Mouse (Mus musculus): ENCODE data around the gene Ttc7. TPM values are rescaled to one million over a fixed set of nuclear protein-coding genes. Genes with fewer than 3 reads are reported as not detected.
A peak's percentile ranks its signal among the peaks of the same experiment; 100 is the strongest.

The Ttc7 gene
- polyA plus RNA-seq, 1 experiment from 2014 or later: 4.2 TPM

DNA sequence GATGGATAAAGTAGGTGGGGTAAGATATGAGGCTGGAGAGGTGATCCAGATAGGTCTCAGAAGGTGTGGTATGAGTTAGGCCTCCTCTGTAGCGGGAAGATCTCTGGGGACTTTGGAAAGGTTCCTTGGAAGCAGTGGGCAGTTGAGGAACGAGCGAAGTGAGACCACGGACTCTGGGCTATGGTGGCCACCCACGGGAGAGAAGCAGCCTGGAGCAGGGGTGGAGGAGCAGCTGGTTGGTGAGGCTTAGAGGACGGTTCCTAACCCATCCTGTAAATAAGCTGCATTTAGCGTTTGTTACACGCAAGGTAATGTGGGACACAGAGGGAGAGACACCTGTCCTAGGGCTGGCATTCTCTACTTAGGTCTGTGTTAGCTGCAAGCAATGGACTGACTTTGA lies 22.4 kb downstream of the Ttc7 start:
- no peaks in the 10 kb centered on the region for H3K9me3 ChIP-seq (replicated peaks; ENCODE audit: control insufficient read depth, low read length, poor library complexity, severe bottlenecking)
- no peak overlapping the region for H3K27ac ChIP-seq (ENCODE audit: low read length)
- no peaks in the 10 kb centered on the region for H3K4me1 ChIP-seq (ENCODE audit: control insufficient read depth, insufficient read depth, low read length)
- WGBS: 91% methylated on average over 8 of the region's 8 CpGs
- no peak for ATAC-seq
- no peaks in the 10 kb centered on the region for H3K27me3 ChIP-seq (ENCODE audit: control insufficient read depth, insufficient read depth, low read depth, low read length)
- no peak overlapping the region for H3K9ac ChIP-seq (ENCODE audit: low read depth, low read length)
- H3K36me3 ChIP-seq (ENCODE audit: control insufficient read depth, insufficient read depth, low read length): no peaks in the 10 kb centered on the region
- H3K4me3 ChIP-seq (ENCODE audit: low read depth, low read length): no peak overlapping the region
- no peak overlapping the region for H3K4me2 ChIP-seq (ENCODE audit: low read length)

DNA sequence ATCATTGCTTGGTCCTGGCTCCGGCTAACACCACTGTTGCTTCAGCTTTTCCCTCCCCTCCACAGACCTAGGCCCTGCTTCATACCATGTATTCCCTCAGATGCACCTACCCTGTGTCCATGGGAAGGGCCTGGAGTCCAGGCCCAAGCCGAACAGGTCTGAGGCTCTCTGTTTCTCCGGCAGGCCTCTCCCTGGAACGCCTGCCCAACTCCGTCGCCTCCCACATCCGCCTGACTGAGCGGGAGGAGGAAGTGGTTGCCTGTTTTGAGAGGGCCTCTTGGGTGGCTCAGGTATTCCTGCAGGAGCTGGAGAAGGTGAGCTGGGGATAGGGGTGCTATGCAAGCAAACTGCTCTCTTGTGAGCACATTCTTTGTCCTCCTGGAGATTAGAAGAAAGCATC lies 24.1 kb downstream of the Ttc7 start:
- Histone ChIP-seq H3K4me1 (ENCODE audit: control insufficient read depth, insufficient read depth, low read length) (no peaks in the 10 kb centered on the region), H3K9ac (ENCODE audit: low read depth, low read length) (no peak overlapping the region), H3K27me3 (ENCODE audit: control insufficient read depth, insufficient read depth, low read depth, low read length) (no peaks in the 10 kb centered on the region), H3K9me3 (replicated peaks; ENCODE audit: control insufficient read depth, low read length, poor library complexity, severe bottlenecking) (no peaks in the 10 kb centered on the region), H3K4me3 (ENCODE audit: low read depth, low read length) (no peak overlapping the region), H3K27ac (ENCODE audit: low read length) (no peak overlapping the region), H3K36me3 (ENCODE audit: control insufficient read depth, insufficient read depth, low read length) (no peaks in the 10 kb centered on the region), H3K4me2 (ENCODE audit: low read length) (no peak overlapping the region)
- 85% methylated on average over 8 of the region's 8 CpGs for WGBS
- no peak for ATAC-seq

DNA sequence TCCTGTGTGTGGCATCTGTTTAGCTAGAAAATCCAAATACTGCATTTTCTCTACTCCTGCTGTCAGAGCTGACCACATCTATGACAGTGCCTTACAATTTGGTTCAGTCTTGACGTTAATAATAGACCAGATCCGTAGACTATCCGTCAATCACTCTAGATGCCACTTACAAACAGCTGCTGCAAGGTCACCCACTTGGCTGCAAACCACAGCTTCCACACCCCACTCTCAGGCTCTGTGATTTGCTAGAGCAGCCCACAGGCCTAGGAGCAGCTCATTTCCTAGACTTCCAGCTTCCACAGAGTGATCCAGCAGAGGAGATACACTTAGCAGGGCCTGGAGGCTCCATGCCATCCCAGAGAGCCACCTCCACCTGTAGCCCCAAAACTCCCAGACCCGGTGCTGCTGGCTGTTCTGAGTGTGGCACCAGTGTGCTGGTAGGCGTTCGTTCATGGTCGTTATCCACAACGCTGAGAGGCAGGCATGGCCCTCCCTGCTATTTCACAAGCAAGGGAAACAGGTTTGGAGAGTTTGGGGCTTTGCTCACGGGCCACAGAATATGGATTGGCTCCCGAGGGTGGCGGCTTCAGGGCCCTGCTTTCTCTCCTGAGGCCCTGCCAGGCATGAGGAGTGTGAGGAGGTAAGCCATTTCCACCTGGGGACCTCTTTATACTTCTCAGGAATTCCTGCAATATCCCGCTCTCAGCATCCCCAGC lies 26.5 kb downstream of the Ttc7 start:
- no peak for ATAC-seq
- Histone ChIP-seq H3K4me1 (ENCODE audit: control insufficient read depth, insufficient read depth, low read length) (no peaks in the 10 kb centered on the region), H3K9me3 (replicated peaks; ENCODE audit: control insufficient read depth, low read length, poor library complexity, severe bottlenecking) (no peaks in the 10 kb centered on the region), H3K36me3 (ENCODE audit: control insufficient read depth, insufficient read depth, low read length) (no peaks in the 10 kb centered on the region), H3K27me3 (ENCODE audit: control insufficient read depth, insufficient read depth, low read depth, low read length) (no peaks in the 10 kb centered on the region), H3K27ac (ENCODE audit: low read length) (no peak overlapping the region), H3K4me2 (ENCODE audit: low read length) (no peak overlapping the region), H3K9ac (ENCODE audit: low read depth, low read length) (no peak overlapping the region), H3K4me3 (ENCODE audit: low read depth, low read length) (no peak overlapping the region)
- 83% methylated on average over 12 of the region's 12 CpGs for WGBS

DNA sequence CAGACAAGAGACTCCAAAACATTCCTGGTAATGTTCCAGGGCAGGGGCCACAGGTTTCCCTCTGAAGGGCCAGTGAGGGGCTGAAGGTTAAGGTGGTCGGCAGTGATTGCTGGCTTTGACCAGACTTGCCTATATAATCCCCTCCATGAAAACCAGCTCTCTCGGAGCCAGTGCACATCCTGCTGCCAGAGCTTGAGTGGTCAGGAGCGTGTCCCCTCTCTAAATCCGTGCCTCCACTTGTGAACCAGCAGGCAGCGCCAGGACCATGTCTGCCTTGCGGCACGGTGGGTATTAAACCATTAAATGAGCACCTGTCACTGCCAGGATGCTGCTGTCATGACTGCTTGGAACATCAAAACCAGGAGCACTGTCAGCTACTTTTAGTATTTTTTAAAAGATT lies 27.8 kb downstream of the Ttc7 start:
- Histone ChIP-seq H3K4me3 (ENCODE audit: low read depth, low read length) (no peak overlapping the region), H3K9ac (ENCODE audit: low read depth, low read length) (no peak overlapping the region), H3K27me3 (ENCODE audit: control insufficient read depth, insufficient read depth, low read depth, low read length) (no peaks in the 10 kb centered on the region), H3K36me3 (ENCODE audit: control insufficient read depth, insufficient read depth, low read length) (no peaks in the 10 kb centered on the region), H3K4me1 (ENCODE audit: control insufficient read depth, insufficient read depth, low read length) (peaks cover 2% of the 10 kb centered on the region; the same call in 1 of the 2 replicates), H3K9me3 (replicated peaks; ENCODE audit: control insufficient read depth, low read length, poor library complexity, severe bottlenecking) (no peaks in the 10 kb centered on the region), H3K27ac (ENCODE audit: low read length) (no peak overlapping the region), H3K4me2 (ENCODE audit: low read length) (no peak overlapping the region)
- ATAC-seq: no peak
- WGBS: 78% methylated on average over 7 of the region's 7 CpGs

DNA sequence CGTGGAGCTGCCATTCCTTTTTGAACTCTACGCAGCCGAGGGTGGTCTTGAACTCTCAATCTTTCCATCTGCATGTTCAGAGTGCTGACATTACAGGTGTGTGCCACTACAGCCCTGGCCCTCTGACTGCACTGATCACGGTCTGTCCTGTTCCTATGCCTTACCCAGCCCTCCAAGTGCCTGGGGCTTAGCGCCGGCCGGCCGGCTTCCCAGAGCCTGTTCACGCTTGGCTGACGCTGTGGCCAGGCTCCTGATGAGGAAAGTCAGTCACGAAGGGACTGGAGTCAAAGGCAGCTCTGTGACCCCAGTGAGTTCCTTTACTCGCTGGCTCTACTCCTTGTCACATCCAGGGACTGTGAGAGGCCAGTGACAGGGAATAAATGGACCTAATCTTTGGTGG lies 29.7 kb downstream of the Ttc7 start:
- no peak overlapping the region for H3K4me2 ChIP-seq (ENCODE audit: low read length)
- H3K4me1 ChIP-seq (ENCODE audit: control insufficient read depth, insufficient read depth, low read length): peaks cover 2% of the 10 kb centered on the region; the same call in 1 of the 2 replicates
- ATAC-seq: no peak
- WGBS: 27% methylated on average over 12 of the region's 12 CpGs
- no peak overlapping the region for H3K4me3 ChIP-seq (ENCODE audit: low read depth, low read length)
- no peaks in the 10 kb centered on the region for H3K36me3 ChIP-seq (ENCODE audit: control insufficient read depth, insufficient read depth, low read length)
- H3K9me3 ChIP-seq (replicated peaks; ENCODE audit: control insufficient read depth, low read length, poor library complexity, severe bottlenecking): no peaks in the 10 kb centered on the region
- no peak overlapping the region for H3K9ac ChIP-seq (ENCODE audit: low read depth, low read length)
- no peak overlapping the region for H3K27ac ChIP-seq (ENCODE audit: low read length)
- H3K27me3 ChIP-seq (ENCODE audit: control insufficient read depth, insufficient read depth, low read depth, low read length): no peaks in the 10 kb centered on the region

DNA sequence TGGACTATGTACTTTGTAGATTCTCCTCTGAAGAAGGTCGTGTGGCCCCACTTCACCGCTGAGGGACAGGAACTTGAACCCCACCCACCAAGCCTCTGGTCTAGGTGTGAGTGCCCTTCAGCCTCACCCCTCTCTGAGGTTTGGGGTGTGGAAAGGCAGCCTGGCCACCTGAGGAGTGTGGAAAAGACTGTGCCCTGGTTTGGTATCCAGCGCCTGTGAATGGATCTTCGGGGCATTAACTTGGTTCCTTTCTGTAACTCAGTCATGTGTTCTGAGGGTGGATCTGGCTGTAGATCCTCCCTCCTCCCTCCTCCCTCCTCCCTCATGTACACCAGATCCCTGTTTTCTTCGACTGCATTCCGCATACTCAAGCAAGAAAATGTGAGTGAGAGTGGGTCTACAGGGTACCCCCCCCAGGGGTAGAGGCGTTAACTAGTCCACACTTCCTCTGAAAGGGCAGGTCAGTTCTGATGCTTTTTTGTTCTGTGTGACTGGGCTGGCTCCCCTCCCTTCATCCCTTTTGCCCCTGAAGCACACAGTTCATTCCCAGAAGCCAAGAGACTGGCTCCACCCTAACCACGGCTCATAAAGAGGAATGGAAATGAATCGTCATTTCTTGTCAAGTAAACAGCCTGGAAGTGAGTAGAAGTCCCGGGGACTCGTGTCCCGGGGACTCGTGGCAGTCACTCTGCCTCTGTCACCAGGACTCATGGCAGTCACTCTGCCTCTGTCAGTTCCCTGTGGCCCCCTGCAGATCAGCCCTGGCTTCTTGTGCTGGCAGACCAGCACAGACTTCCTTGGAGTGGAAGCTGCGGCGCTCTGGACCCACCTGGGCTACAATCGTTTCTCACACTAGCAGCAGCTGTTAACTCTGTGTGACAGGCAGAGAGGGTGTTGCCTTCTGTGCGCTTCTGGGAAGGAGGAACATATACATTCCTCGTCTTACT lies 30.5 kb downstream of the Ttc7 start:
- no peak overlapping the region for H3K4me2 ChIP-seq (ENCODE audit: low read length)
- H3K27me3 ChIP-seq (ENCODE audit: control insufficient read depth, insufficient read depth, low read depth, low read length): no peaks in the 10 kb centered on the region
- H3K9ac ChIP-seq (ENCODE audit: low read depth, low read length): no peak overlapping the region
- 58% methylated on average over 18 of the region's 18 CpGs for WGBS
- H3K4me1 ChIP-seq (ENCODE audit: control insufficient read depth, insufficient read depth, low read length): peaks cover 2% of the 10 kb centered on the region; the same call in 1 of the 2 replicates
- no peak overlapping the region for H3K4me3 ChIP-seq (ENCODE audit: low read depth, low read length)
- no peak for ATAC-seq
- no peak overlapping the region for H3K27ac ChIP-seq (ENCODE audit: low read length)
- no peaks in the 10 kb centered on the region for H3K9me3 ChIP-seq (replicated peaks; ENCODE audit: control insufficient read depth, low read length, poor library complexity, severe bottlenecking)
- no peaks in the 10 kb centered on the region for H3K36me3 ChIP-seq (ENCODE audit: control insufficient read depth, insufficient read depth, low read length)

DNA sequence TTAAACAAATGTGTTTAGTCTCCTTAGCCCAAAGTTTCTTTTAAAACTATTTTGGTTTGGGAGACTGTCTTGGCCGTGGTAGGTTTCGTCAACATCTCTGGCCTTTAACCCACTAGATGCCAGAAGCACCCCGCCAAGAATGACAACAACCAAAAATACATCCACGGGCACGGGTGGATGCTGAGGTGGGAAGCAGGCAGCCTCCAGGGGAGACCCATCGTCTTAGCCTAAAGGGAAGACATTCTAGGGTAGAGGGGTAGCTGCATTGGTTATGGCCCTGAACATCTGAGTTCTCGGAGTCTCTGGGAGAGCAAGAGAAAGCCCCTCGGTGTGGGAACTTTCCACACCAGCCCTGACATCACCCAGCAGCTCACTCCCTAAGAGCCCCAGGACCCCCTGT lies 31.4 kb downstream of the Ttc7 start:
- no peak overlapping the region for H3K9ac ChIP-seq (ENCODE audit: low read depth, low read length)
- H3K9me3 ChIP-seq (replicated peaks; ENCODE audit: control insufficient read depth, low read length, poor library complexity, severe bottlenecking): no peaks in the 10 kb centered on the region
- no peaks in the 10 kb centered on the region for H3K27me3 ChIP-seq (ENCODE audit: control insufficient read depth, insufficient read depth, low read depth, low read length)
- H3K27ac ChIP-seq (ENCODE audit: low read length): no peak overlapping the region
- no peak overlapping the region for H3K4me2 ChIP-seq (ENCODE audit: low read length)
- 85% methylated on average over 8 of the region's 8 CpGs for WGBS
- no peaks in the 10 kb centered on the region for H3K36me3 ChIP-seq (ENCODE audit: control insufficient read depth, insufficient read depth, low read length)
- no peak overlapping the region for H3K4me3 ChIP-seq (ENCODE audit: low read depth, low read length)
- peaks cover 2% of the 10 kb centered on the region; the same call in 1 of the 2 replicates for H3K4me1 ChIP-seq (ENCODE audit: control insufficient read depth, insufficient read depth, low read length)
- ATAC-seq: no peak

DNA sequence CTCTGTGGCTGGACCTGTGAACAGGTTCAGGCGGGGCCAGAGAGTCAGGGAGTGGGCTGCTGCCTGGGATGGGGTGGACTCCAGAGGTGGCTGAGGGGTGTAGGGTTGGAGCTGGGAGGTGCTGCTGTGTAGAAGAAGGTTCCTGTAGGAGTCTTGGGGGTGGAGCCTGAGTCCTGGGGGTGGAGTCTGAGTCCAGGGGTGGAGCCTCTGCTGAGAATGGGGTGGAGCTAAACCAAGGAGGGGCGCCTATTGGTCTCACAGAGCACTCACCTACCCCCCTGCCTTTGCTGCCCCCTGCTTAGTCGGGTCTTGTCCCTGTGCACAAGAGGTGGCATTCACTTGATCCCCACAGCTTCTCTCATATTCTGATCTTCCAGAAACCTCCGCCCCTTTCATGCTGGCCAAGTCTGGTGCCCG lies 31.9 kb downstream of the Ttc7 start:
- H3K9me3 ChIP-seq (replicated peaks; ENCODE audit: control insufficient read depth, low read length, poor library complexity, severe bottlenecking): no peaks in the 10 kb centered on the region
- no peaks in the 10 kb centered on the region for H3K36me3 ChIP-seq (ENCODE audit: control insufficient read depth, insufficient read depth, low read length)
- H3K4me2 ChIP-seq (ENCODE audit: low read length): peak overlapping the region; percentile 20; the same call in 1 of the 2 replicates
- peaks cover 2% of the 10 kb centered on the region; the same call in 1 of the 2 replicates for H3K4me1 ChIP-seq (ENCODE audit: control insufficient read depth, insufficient read depth, low read length)
- 52% methylated on average over 5 of the region's 5 CpGs for WGBS
- peak; percentile 57 for ATAC-seq
- no peak overlapping the region for H3K4me3 ChIP-seq (ENCODE audit: low read depth, low read length)
- H3K27me3 ChIP-seq (ENCODE audit: control insufficient read depth, insufficient read depth, low read depth, low read length): no peaks in the 10 kb centered on the region
- no peak overlapping the region for H3K9ac ChIP-seq (ENCODE audit: low read depth, low read length)
- no peak overlapping the region for H3K27ac ChIP-seq (ENCODE audit: low read length)

Data from midbrain, embryonic 16.5 days (tissue).